Mouse (Mus musculus): ENCODE data around the gene Ubxn1. TPM values are rescaled to one million over a fixed set of nuclear protein-coding genes. Genes with fewer than 3 reads are reported as not detected.

The Ubxn1 gene
- total RNA-seq, 4 experiments from 2014 or later, result 87.8 to 123 (median 106) TPM

- peak; percentile 95 for DNase-seq (ENCODE audit: low spot score in 2 of 2)
These were observed 26.7 kb downstream of the Ubxn1 start, which contains the start of gene Ganab for GRCm38 (mm10) chr19:8897865-8898495. Gene Ganab, plus strand, starts transcription at chr19:8898071.

GRCm38 (mm10) chr19:8898576-8898975, 27.3 kb downstream of the Ubxn1 start:
- no peak for DNase-seq (ENCODE audit: low spot score in 2 of 2)

DNA sequence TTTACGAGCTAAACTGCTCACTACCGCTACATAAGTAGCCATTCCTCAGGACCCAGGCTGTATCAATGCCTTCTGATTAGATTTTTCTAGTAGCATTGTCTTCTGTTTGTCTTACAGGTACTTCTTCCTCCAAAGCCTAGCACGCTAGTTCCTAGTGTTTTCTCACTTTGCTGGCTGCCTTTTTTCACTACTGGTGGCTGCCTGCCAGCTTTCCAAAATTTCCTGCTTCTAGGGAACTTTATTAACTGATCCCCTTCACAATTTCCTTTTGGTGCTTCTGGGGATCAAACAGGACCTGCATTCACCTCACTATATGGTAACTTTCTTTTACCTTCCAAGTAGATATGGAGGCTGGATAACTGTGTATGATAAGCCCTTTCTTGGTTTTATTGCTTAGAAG, 27.8 kb downstream of the Ubxn1 start:
- no peak for DNase-seq (ENCODE audit: low spot score in 2 of 2)

GRCm38 (mm10) chr19:8903412-8903811, 32.1 kb downstream of the Ubxn1 start:
- DNase-seq (ENCODE audit: low spot score in 2 of 2), result no peak

DNA sequence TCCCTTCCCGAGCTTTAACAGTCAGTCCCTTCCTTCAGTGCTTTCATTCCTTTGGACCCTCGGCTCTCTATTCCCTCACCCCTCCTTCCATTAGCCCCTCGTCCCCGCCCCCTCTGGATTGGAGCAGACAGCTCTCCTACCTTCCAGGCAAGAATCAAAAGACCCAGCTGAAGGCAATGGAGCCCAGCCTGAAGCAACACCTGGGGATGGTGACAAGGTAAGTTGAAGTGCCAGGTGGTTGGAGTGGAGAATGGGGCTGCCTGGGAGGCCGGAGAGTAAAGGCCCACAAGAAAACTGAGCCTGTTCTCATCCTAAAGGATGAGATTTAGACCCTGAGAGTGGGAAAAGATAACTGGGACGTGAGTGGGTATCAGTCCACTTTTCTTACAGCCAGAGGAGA, 37.2 kb downstream of the Ubxn1 start:
- no peak for DNase-seq (ENCODE audit: low spot score in 2 of 2)

- no peak for DNase-seq (ENCODE audit: low spot score in 2 of 2)
These were observed 40.5 kb downstream of the Ubxn1 start for GRCm38 (mm10) chr19:8911810-8912209.

GRCm38 (mm10) chr19:8914212-8914611, 42.9 kb downstream of the Ubxn1 start:
- peak in 1 of 2 experiments; percentile 45 for DNase-seq (ENCODE audit: low spot score in 2 of 2)

- DNase-seq (ENCODE audit: low spot score in 2 of 2), result no peak
These were observed 47.7 kb downstream of the Ubxn1 start for GRCm38 (mm10) chr19:8919000-8919399.

GRCm38 (mm10) chr19:8919684-8920072, 48.4 kb downstream of the Ubxn1 start:
- DNase-seq (ENCODE audit: low spot score in 2 of 2), result no peak

DNA sequence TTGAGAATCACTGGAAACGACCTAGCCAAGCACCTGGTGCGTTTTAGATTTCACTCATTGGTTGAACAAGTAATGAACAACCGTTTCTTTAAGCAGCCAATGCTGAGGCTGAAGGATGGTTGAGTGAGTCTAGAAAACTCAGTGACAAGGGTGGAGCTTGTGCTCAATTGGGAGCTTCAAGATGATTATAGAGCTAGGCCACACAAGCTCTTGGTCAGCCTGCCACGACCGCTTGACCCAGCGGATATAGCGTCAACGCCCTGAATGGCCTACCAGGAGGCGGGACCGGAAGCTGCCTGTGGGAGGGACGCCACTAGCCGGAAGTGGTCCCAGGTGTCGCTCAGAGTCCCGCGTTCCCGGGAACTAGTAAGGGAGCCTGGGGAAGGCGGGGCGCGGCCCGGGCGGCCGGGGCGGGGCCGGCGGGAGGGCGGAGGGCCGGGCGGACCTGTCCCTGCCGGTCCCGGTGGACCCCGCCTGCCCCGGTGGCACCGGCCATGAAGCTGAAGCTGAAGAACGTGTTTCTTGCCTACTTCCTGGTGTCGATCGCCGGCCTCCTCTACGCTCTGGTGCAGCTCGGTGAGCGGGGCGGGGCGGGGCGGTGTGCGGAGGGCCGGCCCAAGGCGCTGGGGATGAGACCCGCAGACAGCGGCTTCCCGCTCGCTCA, 48.9 kb downstream of the Ubxn1 start, which contains the start of gene B3gat3:
TSS of gene B3gat3 (plus strand) at position 302 of the 664 bp plus-strand sequence.
- peak; percentile 92 to 93 for DNase-seq (ENCODE audit: low spot score in 2 of 2)

DNA sequence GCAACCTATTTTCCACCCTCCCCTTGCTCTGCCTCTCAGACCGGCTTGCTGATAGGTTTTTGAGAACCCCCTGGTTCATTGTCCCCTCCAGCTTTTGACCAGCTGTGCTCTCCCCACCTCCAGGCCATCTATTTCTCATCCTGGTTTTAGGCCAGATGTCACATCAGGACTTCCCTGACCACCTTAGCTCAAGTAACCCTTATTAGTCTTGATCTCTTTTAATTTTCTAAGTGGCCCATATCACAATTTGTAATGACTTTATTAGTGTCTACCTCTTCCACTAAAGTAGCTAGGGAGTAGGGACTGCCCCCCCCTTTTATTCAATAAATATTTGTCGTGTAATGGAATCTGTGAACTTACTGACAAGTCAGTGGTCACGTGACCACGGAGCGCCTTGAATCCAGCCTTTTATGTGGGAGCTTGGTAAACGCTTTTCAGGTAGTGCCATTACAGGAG, 49.6 kb downstream of the Ubxn1 start:
- DNase-seq (ENCODE audit: low spot score in 2 of 2), result no peak

DNA sequence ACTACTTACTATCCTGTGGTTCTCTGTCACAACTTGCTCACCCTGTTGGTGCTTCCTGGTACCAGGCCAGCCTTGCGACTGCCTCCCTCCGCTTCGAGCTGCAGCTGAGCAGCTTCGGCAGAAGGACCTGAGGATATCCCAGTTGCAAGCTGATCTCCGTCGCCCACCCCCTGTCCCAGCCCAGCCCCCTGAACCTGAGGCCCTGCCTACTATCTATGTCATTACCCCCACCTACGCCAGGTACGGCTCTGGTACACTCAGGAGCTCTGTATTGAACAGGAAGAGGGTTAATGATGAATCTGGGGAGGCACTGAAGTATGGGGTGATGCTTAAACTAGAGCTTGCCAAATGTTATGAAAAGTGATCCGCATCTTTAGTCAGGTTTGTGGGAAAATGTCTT, 50.4 kb downstream of the Ubxn1 start:
- no peak for DNase-seq (ENCODE audit: low spot score in 2 of 2)

Small RNAs within 50 kb of the gene (microRNA-seq; reads per million reads assigned to microRNA genes)
- 0 reads per million in 2 experiments for gene Mir5136

Other genes starting within 250 kb of the Ubxn1 start
- gene Chrm1, start 207.7 kb upstream of the Ubxn1 start, total RNA-seq (2022), result 100 to 1,000 TPM; 160 to 164 (median 161) TPM
- gene Slc3a2, start 148.1 kb upstream of the Ubxn1 start, total RNA-seq (2022), result 100 to 1,000 TPM; 157 to 169 (median 162) TPM
- 10 to 100 TPM; 44.0 to 45.3 (median 44.3) TPM for gene Wdr74, start 135.7 kb upstream of the Ubxn1 start, total RNA-seq (2022)
- gene 1700092M07Rik, start 130.8 kb upstream of the Ubxn1 start, total RNA-seq (2022), result 1 to 10 TPM in 3 of 4 experiments, not detected in 1; 2.0 to 3.3 (median 2.4) TPM
- gene Stx5a, start 130.1 kb upstream of the Ubxn1 start, total RNA-seq (2022), result 10 to 100 TPM; 65.3 to 91.2 (median 76.1) TPM
- 100 to 1,000 TPM in 2 of 4 experiments, 10 to 100 TPM in 2; 80.5 to 120 (median 102) TPM for gene Nxf1, start 114.4 kb upstream of the Ubxn1 start, total RNA-seq (2022)
- gene Tmem223, start 100.5 kb upstream of the Ubxn1 start, total RNA-seq (2022), result 10 to 100 TPM; 61.3 to 77.8 (median 72.8) TPM
- gene Tmem179b, start 97.0 kb upstream of the Ubxn1 start, total RNA-seq (2022), result 10 to 100 TPM; 10.1 to 17.5 (median 13.1) TPM
- 10 to 100 TPM; 14.7 to 20.1 (median 18.2) TPM for gene Taf6l, start 85.1 kb upstream of the Ubxn1 start, total RNA-seq (2022)
- 100 to 1,000 TPM; 101 to 122 (median 109) TPM for gene Polr2g, start 72.9 kb upstream of the Ubxn1 start, total RNA-seq (2022)
- gene Zbtb3, start 68.9 kb upstream of the Ubxn1 start, total RNA-seq (2022), result 1 to 10 TPM; 5.2 to 7.9 (median 5.4) TPM
- gene Ttc9c, start 52.2 kb upstream of the Ubxn1 start, total RNA-seq (2022), result 10 to 100 TPM; 36.4 to 45.1 (median 40.1) TPM
- gene Hnrnpul2, start 51.5 kb upstream of the Ubxn1 start, total RNA-seq (2022), result 100 to 1,000 TPM; 113 to 126 (median 120) TPM
- not detected for gene AC129217.1, start 41.7 kb upstream of the Ubxn1 start, total RNA-seq (2022)
- gene Bscl2, start 34.0 kb upstream of the Ubxn1 start, total RNA-seq (2022), result 100 to 1,000 TPM in 3 of 4 experiments, 10 to 100 TPM in 1; 98.1 to 115 (median 106) TPM
- gene Gng3, start 32.3 kb upstream of the Ubxn1 start, total RNA-seq (2022), result 100 to 1,000 TPM; 125 to 148 (median 143) TPM
- under 1 TPM; 0.45 to 0.74 (median 0.55) TPM for gene Lrrn4cl, start 20.7 kb upstream of the Ubxn1 start, total RNA-seq (2022)
- 10 to 100 TPM; 23.4 to 37.2 (median 29.5) TPM for gene Uqcc3, start 9.4 kb downstream of the Ubxn1 start, total RNA-seq (2022)
- gene Lbhd1, start 12.2 kb downstream of the Ubxn1 start, total RNA-seq (2022), result 10 to 100 TPM in 1 of 4 experiments, 1 to 10 TPM in 3; 4.9 to 10.4 (median 6.0) TPM
- gene Gm49403, start 12.4 kb downstream of the Ubxn1 start, total RNA-seq (2022), result not detected
- 10 to 100 TPM; 22.7 to 32.0 (median 26.5) TPM for gene 1810009A15Rik, start 17.4 kb downstream of the Ubxn1 start, total RNA-seq (2022)
- 1 to 10 TPM in 2 of 4 experiments, not detected in 2; 1.4 to 1.8 TPM for gene Gm49416, start 17.4 kb downstream of the Ubxn1 start, total RNA-seq (2022)
- 10 to 100 TPM; 24.0 to 26.1 (median 24.4) TPM for gene Ints5, start 21.5 kb downstream of the Ubxn1 start, total RNA-seq (2022)
- gene Ganab, start 26.6 kb downstream of the Ubxn1 start, total RNA-seq (2022), result 100 to 1,000 TPM; 109 to 125 (median 119) TPM
- 100 to 1,000 TPM; 161 to 167 (median 162) TPM for gene B3gat3, start 48.9 kb downstream of the Ubxn1 start, total RNA-seq (2022)
- gene Rom1, start 57.9 kb downstream of the Ubxn1 start, total RNA-seq (2022), result 1 to 10 TPM; 5.0 to 8.6 (median 6.4) TPM
- gene Eml3, start 58.1 kb downstream of the Ubxn1 start, total RNA-seq (2022), result 10 to 100 TPM; 14.1 to 17.4 (median 15.3) TPM
- 10 to 100 TPM; 53.7 to 66.5 (median 56.2) TPM for gene Mta2, start 70.4 kb downstream of the Ubxn1 start, total RNA-seq (2022)
- 10 to 100 TPM; 21.5 to 22.2 (median 21.9) TPM for gene Tut1, start 82.4 kb downstream of the Ubxn1 start, total RNA-seq (2022)
- gene Eef1g, start 95.5 kb downstream of the Ubxn1 start, total RNA-seq (2022), result 100 to 1,000 TPM; 223 to 248 (median 236) TPM
- 10 to 100 TPM; 27.0 to 32.2 (median 29.0) TPM for gene Ahnak, start 117.8 kb downstream of the Ubxn1 start, total RNA-seq (2022)
- gene Scgb1a1, start 216.5 kb downstream of the Ubxn1 start, total RNA-seq (2022), result not detected

Data from layer of hippocampus, adult 8-10 months (tissue).